ENCODE assay signal across 8 mouse cellular contexts in genomic region chr10:22140665-22141280, GRCm38 (mm10). TPM values are rescaled to one million over a fixed set of nuclear protein-coding genes. Genes with fewer than 3 reads are reported as not detected.
DNase-seq lines count a peak whose midpoint lies in the region; ATAC-seq and TF ChIP-seq lines count a peak whose summit lies in the region.
"Had no signal": no experiment of that assay in that cellular context is flagged by ENCODE, and none has a peak within 500 bp of the region (broad histone marks: within the 10 kb centered on the region; RNA-seq: fewer than 3 reads in every experiment).

No protein-coding gene starts in this region.

- under 1% methylated on average over 19 of the region's 19 CpGs for whole genome bisulfite sequencing in intestine, embryonic 15.5 days
- WGBS in limb, embryonic 11.5 days = under 1% methylated on average over 19 of the region's 19 CpGs
- WGBS in midbrain, embryonic 12.5 days = 2% methylated on average over 19 of the region's 19 CpGs
- WGBS in spleen, adult 2 months = 6% methylated on average over 19 of the region's 19 CpGs

- peak overlapping the region; percentile 40 for H3K9ac ChIP-seq in intestine, embryonic 15.5 days
- H3K9ac ChIP-seq in limb, embryonic 11.5 days (ENCODE audit: low read length) = peak overlapping the region; percentile 54
- H3K9ac ChIP-seq in midbrain, embryonic 12.5 days (replicated peaks) = peak overlapping the region; percentile 73

- no peak overlapping the region for H3K27ac ChIP-seq in cortical plate, adult 2 months (ENCODE audit: insufficient read depth, low read length)
- no peak overlapping the region for H3K27ac ChIP-seq in intestine, embryonic 15.5 days
- H3K27ac ChIP-seq in limb, embryonic 11.5 days (replicated peaks; ENCODE audit: low read depth, low read length) = no peak overlapping the region
- H3K27ac ChIP-seq in midbrain, embryonic 12.5 days (replicated peaks) = no peak overlapping the region
- H3K27ac ChIP-seq in spleen, adult 2 months (ENCODE audit: insufficient read depth, low read length) = no peak overlapping the region

- no peaks in the 10 kb centered on the region for H3K27me3 ChIP-seq in intestine, embryonic 15.5 days (replicated peaks)
- no peaks in the 10 kb centered on the region for H3K27me3 ChIP-seq in limb, embryonic 11.5 days (ENCODE audit: control insufficient read depth, insufficient read depth, low read length)
- no peaks in the 10 kb centered on the region for H3K27me3 ChIP-seq in midbrain, embryonic 12.5 days
- H3K27me3 ChIP-seq in spleen, adult 2 months (ENCODE audit: control insufficient read depth, insufficient read depth, low read length) = 0 out of 2 replicates have a peak, but pooled peaks cover 3% of the 10 kb centered on the region

- peak; percentile 45 for TF ChIP-seq CTCF in cortical plate, adult 2 months (IDR thresholded peaks at IDR 0.05; ENCODE audit: extremely low read depth, insufficient read depth, low read length)
- peak; percentile 66; the same call in 1 of the 2 replicates for TF ChIP-seq CTCF in spleen, adult 2 months (IDR thresholded peaks at IDR 0.05; ENCODE audit: extremely low read depth, insufficient read depth, insufficient read length, insufficient replicate concordance)

- no peaks in the 10 kb centered on the region for H3K36me3 ChIP-seq in intestine, embryonic 15.5 days
- H3K36me3 ChIP-seq in limb, embryonic 11.5 days (ENCODE audit: control insufficient read depth, insufficient read depth, low read length) = no peaks in the 10 kb centered on the region
- no peaks in the 10 kb centered on the region for H3K36me3 ChIP-seq in midbrain, embryonic 12.5 days
- no peaks in the 10 kb centered on the region for H3K36me3 ChIP-seq in spleen, adult 2 months (ENCODE audit: control insufficient read depth, insufficient read depth, low read length)

- DNase-seq in adrenal gland, adult 18-20 months (ENCODE audit: low spot score in 2 of 2) = peak; percentile 74 to 76
- peak; percentile 70 to 73 for DNase-seq in gastrocnemius, postnatal 36 days
- DNase-seq in limb, embryonic 11.5 days (ENCODE audit: low spot score) = peak; percentile 88
- DNase-seq in spleen, adult 2 months (ENCODE audit: low read depth in 1 of 2, low spot score in 2 of 2) = peak in 1 of 2 experiments; percentile 57

- H3K4me1 ChIP-seq in cortical plate, adult 2 months (ENCODE audit: control insufficient read depth, insufficient read depth, low read length) = no peaks in the 10 kb centered on the region
- H3K4me1 ChIP-seq in intestine, embryonic 15.5 days (replicated peaks) = no peaks in the 10 kb centered on the region
- no peaks in the 10 kb centered on the region for H3K4me1 ChIP-seq in limb, embryonic 11.5 days (ENCODE audit: control insufficient read depth, insufficient read depth, low read length)
- no peaks in the 10 kb centered on the region; the same call in 1 of the 2 replicates for H3K4me1 ChIP-seq in midbrain, embryonic 12.5 days
- peaks cover 3% of the 10 kb centered on the region; the same call in 1 of the 2 replicates for H3K4me1 ChIP-seq in spleen, adult 2 months (ENCODE audit: control insufficient read depth, insufficient read depth, insufficient read length)

- H3K9me3 ChIP-seq in intestine, embryonic 15.5 days = no peaks in the 10 kb centered on the region
- H3K9me3 ChIP-seq in limb, embryonic 11.5 days (ENCODE audit: control insufficient read depth, low read length) = no peaks in the 10 kb centered on the region
- H3K9me3 ChIP-seq in midbrain, embryonic 12.5 days = 0 out of 2 replicates have a peak, but pooled peaks cover 3% of the 10 kb centered on the region

- intact Hi-C loops in gastrocnemius, postnatal 36 days (cut with DNase I) = no loop called here

- peak; percentile 72 for ATAC-seq in intestine, embryonic 15.5 days
- ATAC-seq in limb, embryonic 11.5 days (ENCODE audit: insufficient number of reproducible peaks, low FRiP score, low TSS enrichment, low read depth) = peak; percentile 48; the same call in 1 of the 2 replicates
- peak; percentile 80 for ATAC-seq in midbrain, embryonic 12.5 days (ENCODE audit: low FRiP score, low read depth)

- no peak for TF ChIP-seq POLR2A in cortical plate, adult 2 months (IDR thresholded peaks at IDR 0.05; ENCODE audit: extremely low read depth, insufficient read depth, low read length)
- TF ChIP-seq POLR2A in spleen, adult 2 months (IDR thresholded peaks at IDR 0.05; ENCODE audit: low read depth, low read length) = no peak

- peak overlapping the region; percentile 83 for H3K4me2 ChIP-seq in intestine, embryonic 15.5 days (replicated peaks)
- peak overlapping the region; percentile 58 for H3K4me2 ChIP-seq in limb, embryonic 11.5 days (ENCODE audit: low read depth, severe bottlenecking)
- peak overlapping the region; percentile 67 for H3K4me2 ChIP-seq in midbrain, embryonic 12.5 days (replicated peaks)

- 0 out of 2 replicates have a peak overlapping the region, but pooled peaks have one; percentile 26 for H3K4me3 ChIP-seq in cortical plate, adult 2 months (ENCODE audit: insufficient read depth, low read length)
- H3K4me3 ChIP-seq in intestine, embryonic 15.5 days (replicated peaks) = peak overlapping the region; percentile 39
- H3K4me3 ChIP-seq in limb, embryonic 11.5 days (ENCODE audit: low read depth, low read length) = peak overlapping the region; percentile 22
- peak overlapping the region; percentile 43 for H3K4me3 ChIP-seq in midbrain, embryonic 12.5 days
- H3K4me3 ChIP-seq in spleen, adult 2 months (ENCODE audit: extremely low read depth, insufficient read depth, insufficient read length) = peak overlapping the region; percentile 38; the same call in 1 of the 2 replicates

RNA-seq across cellular contexts. Expression of gene E030030I06Rik, which starts 8.3 kb away (rescaled TPM):
- total RNA-seq in adrenal gland, adult 18-20 months (2021) = 10 to 100 TPM in 1 of 2 experiments, 1 to 10 TPM in 1; 7.3 to 13.4 TPM
- 0.31 and 0.55 TPM in 2 replicates for polyA plus RNA-seq in cortical plate, adult 2 months (2012; rRNA removed)
- total RNA-seq in gastrocnemius, postnatal 36 days (2021) = 1 to 10 TPM in 1 of 2 experiments, under 1 TPM in 1; 0.71 to 1.1 TPM
- 26.7 and 31.2 TPM in 2 replicates for polyA plus RNA-seq in intestine, embryonic 15.5 days (2015; fragmentation: Nextera tagmentation; extraction: Ambion mirVana)
- polyA plus RNA-seq in limb, embryonic 11.5 days (2014; fragmentation: Nextera tagmentation; extraction: Ambion mirVana) = 16.5 and 17.0 TPM in 2 replicates
- 18.2 and 24.7 TPM in 2 replicates for polyA plus RNA-seq in midbrain, embryonic 12.5 days (2016; fragmentation: Nextera tagmentation; extraction: Ambion mirVana)
- 4.5 and 4.8 TPM in 2 replicates for polyA plus RNA-seq in spleen, adult 2 months (2012; rRNA removed)

RNA-seq across cellular contexts. Expression of gene Raet1e, which starts 17.6 kb away (rescaled TPM):
- 1 to 10 TPM in 1 of 2 experiments, not detected in 1; 1.7 TPM for total RNA-seq in adrenal gland, adult 18-20 months (2021)
- polyA plus RNA-seq in cortical plate, adult 2 months (2012; rRNA removed) = 0.08 TPM in 1 of 2 replicates, not detected in the other
- total RNA-seq in gastrocnemius, postnatal 36 days (2021) = not detected
- 4.0 and 5.7 TPM in 2 replicates for polyA plus RNA-seq in intestine, embryonic 15.5 days (2015; fragmentation: Nextera tagmentation; extraction: Ambion mirVana)
- polyA plus RNA-seq in limb, embryonic 11.5 days (2014; fragmentation: Nextera tagmentation; extraction: Ambion mirVana) = 13.6 and 14.3 TPM in 2 replicates
- 8.5 and 10.3 TPM in 2 replicates for polyA plus RNA-seq in midbrain, embryonic 12.5 days (2016; fragmentation: Nextera tagmentation; extraction: Ambion mirVana)
- polyA plus RNA-seq in spleen, adult 2 months (2012; rRNA removed) = 0.14 TPM in 1 of 2 replicates, not detected in the other
- total RNA-seq: layer of hippocampus, postnatal 25 days had no signal

RNA-seq across cellular contexts. Expression of gene H60b, which starts 17.6 kb away (rescaled TPM):
- total RNA-seq in adrenal gland, adult 18-20 months (2021) = under 1 TPM in 1 of 2 experiments, not detected in 1; 0.36 TPM
- polyA plus RNA-seq in cortical plate, adult 2 months (2012; rRNA removed) = 0.46 and 0.49 TPM in 2 replicates
- total RNA-seq in gastrocnemius, postnatal 36 days (2021) = not detected
- 0.47 and 0.53 TPM in 2 replicates for polyA plus RNA-seq in intestine, embryonic 15.5 days (2015; fragmentation: Nextera tagmentation; extraction: Ambion mirVana)
- 0.18 and 0.23 TPM in 2 replicates for polyA plus RNA-seq in limb, embryonic 11.5 days (2014; fragmentation: Nextera tagmentation; extraction: Ambion mirVana)
- polyA plus RNA-seq in midbrain, embryonic 12.5 days (2016; fragmentation: Nextera tagmentation; extraction: Ambion mirVana) = 1.7 and 1.9 TPM in 2 replicates
- 0.08 TPM in 1 of 2 replicates, not detected in the other for polyA plus RNA-seq in spleen, adult 2 months (2012; rRNA removed)
- total RNA-seq: layer of hippocampus, postnatal 25 days had no signal
